Mouse (Mus musculus) gastrocnemius, postnatal 36 days (tissue): ENCODE data around the gene Olfr1259. TPM values are rescaled to one million over a fixed set of nuclear protein-coding genes. Genes with fewer than 3 reads are reported as not detected.
"Not testable (repeated sequence)": the region's sequence is repeated elsewhere in the genome, so short reads cannot be mapped to it uniquely, and the experiment has no call there.

Experiments
- DNase-seq, 2 experiments: peaks; one replicate each; pipeline ENCODE4 v3.0.0; 2022
- intact Hi-C: fragments of 180-260 bp; cut with DNase I; formaldehyde crosslinking; loops from one replicate; pipeline ENCODE4 v1.15.1; 2025
- long read RNA-seq, 2 experiments: library from polyadenylated mRNA; stranded (forward); transcript quantifications; one replicate each; pipeline ENCODE4 v2.0.0; 2021
- total RNA-seq, 2 experiments: library from RNA; stranded (reverse); gene quantifications; 2 replicates each; pipeline ENCODE4 v1.2.3; 2021

The Olfr1259 gene
- not detected for total RNA-seq
- long read RNA-seq, experiment 1, result 0 reads
- long read RNA-seq, experiment 2, result 0 reads

GRCm38 (mm10) chr2:89948564-89948963, at the start of gene Olfr1259:
Gene Olfr1259, minus strand, starts transcription at chr2:89948664.
- intact Hi-C loops, result no loop called here
- no peak for DNase-seq

GRCm38 (mm10) chr2:89990921-89991320, 42.5 kb upstream of the Olfr1259 start, which contains the start of gene Olfr1261:
Gene Olfr1261, plus strand, starts transcription at chr2:89991221.
- DNase-seq, result no peak
- intact Hi-C loops, result no loop called here

- intact Hi-C loops, result no loop called here
Measured at GRCm38 (mm10) chr2:89977709-89978108, 29.2 kb upstream of the Olfr1259 start.

GRCm38 (mm10) chr2:89974184-89974583, 25.7 kb upstream of the Olfr1259 start, which contains the start of gene Olfr1260:
Gene Olfr1260, plus strand, starts transcription at chr2:89974340.
- intact Hi-C loops, result no loop called here
- DNase-seq, result no peak

More at GRCm38 (mm10) chr2:89977709-89978108, 29.2 kb upstream of the Olfr1259 start:
- DNase-seq, result no peak

GRCm38 (mm10) chr2:89927009-89927408, 21.5 kb downstream of the Olfr1259 start, which contains the start of gene Olfr1258:
Gene Olfr1258, plus strand, starts transcription at chr2:89927309.
- intact Hi-C loops, result no loop called here

GRCm38 (mm10) chr2:89912616-89913015, 35.8 kb downstream of the Olfr1259 start:
- intact Hi-C loops, result not testable (repeated sequence)

More at GRCm38 (mm10) chr2:89927009-89927408, 21.5 kb downstream of the Olfr1259 start, which contains the start of gene Olfr1258:
- no peak for DNase-seq

More at GRCm38 (mm10) chr2:89912616-89913015, 35.8 kb downstream of the Olfr1259 start:
- not testable (repeated sequence) for DNase-seq

Other genes starting within 250 kb of the Olfr1259 start
- not detected for gene Olfr1252, start 223.7 kb downstream of the Olfr1259 start, total RNA-seq
- not detected for gene Olfr1253, start 191.6 kb downstream of the Olfr1259 start, total RNA-seq
- gene Olfr1254, start 155.0 kb downstream of the Olfr1259 start, total RNA-seq, result not detected
- not detected for gene Olfr1255, start 136.6 kb downstream of the Olfr1259 start, total RNA-seq
- gene Olfr1256, start 107.1 kb downstream of the Olfr1259 start, total RNA-seq, result not detected
- gene Olfr48, start 100.5 kb downstream of the Olfr1259 start, total RNA-seq, result not detected
- not detected for gene Olfr1257, start 70.2 kb downstream of the Olfr1259 start, total RNA-seq
- gene Olfr1258, start 21.4 kb downstream of the Olfr1259 start, total RNA-seq, result not detected
- gene Olfr1260, start 25.7 kb upstream of the Olfr1259 start, total RNA-seq, result not detected
- gene Olfr1261, start 42.6 kb upstream of the Olfr1259 start, total RNA-seq, result not detected
- not detected for gene Olfr1262, start 51.5 kb upstream of the Olfr1259 start, total RNA-seq
- not detected for gene Olfr1263, start 63.5 kb upstream of the Olfr1259 start, total RNA-seq
- not detected for gene Olfr1264, start 76.9 kb upstream of the Olfr1259 start, total RNA-seq
- not detected for gene Olfr1265, start 86.7 kb upstream of the Olfr1259 start, total RNA-seq
- not detected for gene Olfr140, start 114.9 kb upstream of the Olfr1259 start, total RNA-seq
- not detected for gene Olfr1269, start 172.7 kb upstream of the Olfr1259 start, total RNA-seq
- gene Olfr32, start 193.6 kb upstream of the Olfr1259 start, total RNA-seq, result not detected
- gene Olfr1270, start 204.4 kb upstream of the Olfr1259 start, total RNA-seq, result not detected